Mouse (Mus musculus): ENCODE results near the gene Cbwd1.

Gene Cbwd1

GRCm38 (mm10) chr19:24977991-24978390 lies 16.6 kb upstream of the Cbwd1 start:
- DNase-seq (ENCODE audit: low spot score in 2 of 2), result no peak

- DNase-seq (ENCODE audit: low spot score in 2 of 2), result no peak
Observed at GRCm38 (mm10) chr19:24972701-24973390, 11.4 kb upstream of the Cbwd1 start.

- no peak for DNase-seq (ENCODE audit: low spot score in 2 of 2)
Observed at GRCm38 (mm10) chr19:24971307-24971706, 9.9 kb upstream of the Cbwd1 start.

GRCm38 (mm10) chr19:24966941-24967340 lies 5.5 kb upstream of the Cbwd1 start:
- no peak for DNase-seq (ENCODE audit: low spot score in 2 of 2)

- no peak for DNase-seq (ENCODE audit: low spot score in 2 of 2)
Observed at GRCm38 (mm10) chr19:24966203-24966602, 4.8 kb upstream of the Cbwd1 start.

- peak in 1 of 2 experiments; percentile 45 for DNase-seq (ENCODE audit: low spot score in 2 of 2)
Observed at GRCm38 (mm10) chr19:24958531-24958930, 2.9 kb downstream of the Cbwd1 start.

GRCm38 (mm10) chr19:24945521-24946262 lies 15.7 kb downstream of the Cbwd1 start:
- DNase-seq (ENCODE audit: low spot score in 2 of 2), result no peak

- no peak for DNase-seq (ENCODE audit: low spot score in 2 of 2)
Observed at GRCm38 (mm10) chr19:24937084-24937483, 24.3 kb downstream of the Cbwd1 start.

- DNase-seq (ENCODE audit: low spot score in 2 of 2), result no peak
Observed at GRCm38 (mm10) chr19:24929041-24929440, 32.4 kb downstream of the Cbwd1 start.

GRCm38 (mm10) chr19:24920866-24921265 lies 40.5 kb downstream of the Cbwd1 start:
- DNase-seq (ENCODE audit: low spot score in 2 of 2), result no peak

GRCm38 (mm10) chr19:24908385-24909155 lies 52.8 kb downstream of the Cbwd1 start:
- DNase-seq (ENCODE audit: low spot score in 2 of 2), result no peak

- no peak for DNase-seq (ENCODE audit: low spot score in 2 of 2)
Observed at GRCm38 (mm10) chr19:24907655-24908054, 53.8 kb downstream of the Cbwd1 start.

GRCm38 (mm10) chr19:24902821-24903220 lies 58.6 kb downstream of the Cbwd1 start:
- DNase-seq (ENCODE audit: low spot score in 2 of 2), result no peak

- DNase-seq (ENCODE audit: low spot score in 2 of 2), result no peak
Observed at GRCm38 (mm10) chr19:24902256-24902655, 59.2 kb downstream of the Cbwd1 start.

- DNase-seq (ENCODE audit: low spot score in 2 of 2), result no peak
Observed at GRCm38 (mm10) chr19:24901666-24902065, 59.7 kb downstream of the Cbwd1 start.

- DNase-seq (ENCODE audit: low spot score in 2 of 2), result peak in 1 of 2 experiments; percentile 9
Observed at GRCm38 (mm10) chr19:24900581-24901220, 60.7 kb downstream of the Cbwd1 start, which contains the start of gene Foxd4. Gene Foxd4, minus strand, starts transcription at chr19:24901197.

- DNase-seq (ENCODE audit: low spot score in 2 of 2), result peak in 1 of 2 experiments; percentile 15
Observed at GRCm38 (mm10) chr19:24899578-24900544, 61.5 kb downstream of the Cbwd1 start.

GRCm38 (mm10) chr19:24898737-24899577 lies 62.5 kb downstream of the Cbwd1 start:
- peak in 1 of 2 experiments; percentile 20 for DNase-seq (ENCODE audit: low spot score in 2 of 2)

GRCm38 (mm10) chr19:24897896-24898736 lies 63.3 kb downstream of the Cbwd1 start:
- DNase-seq (ENCODE audit: low spot score in 2 of 2), result peak in 1 of 2 experiments; percentile 2

Measured in right cerebral cortex, adult 2 months (tissue).